Mouse (Mus musculus): Measurements from ENCODE around the gene Tcfl5. TPM values are rescaled to one million over a fixed set of nuclear protein-coding genes. Genes with fewer than 3 reads are reported as not detected.
A peak's percentile ranks its signal among the peaks of the same experiment; 100 is the strongest.

The Tcfl5 gene
- total and polyA plus RNA-seq, 3 experiments = not detected

GRCm38 (mm10) chr2:180657394-180658013 is 15.0 kb upstream of the Tcfl5 start:
- H3K4me1 ChIP-seq (ENCODE audit: control insufficient read depth in 1 of 2, insufficient read depth in 2 of 2, low read length in 2 of 2) = no peaks in the 10 kb centered on the region
- no peak overlapping the region for H3K27ac ChIP-seq (ENCODE audit: control insufficient read depth, low read depth, low read length)
- H3K9me3 ChIP-seq (replicated peaks; ENCODE audit: insufficient read depth, low read length) = no peaks in the 10 kb centered on the region
- peak; percentile 85 for DNase-seq (ENCODE audit: low read depth, low spot score)
- H3K27me3 ChIP-seq (ENCODE audit: control insufficient read depth in 1 of 2, insufficient read depth in 2 of 2, low read length in 2 of 2) = no peaks in the 10 kb centered on the region
- TF ChIP-seq CHD2 (IDR thresholded peaks at IDR 0.05; ENCODE audit: low read length) (no peak), MAFK (IDR thresholded peaks at IDR 0.05; ENCODE audit: borderline replicate concordance, low read depth, low read length) (no peak), USF1 (IDR thresholded peaks at IDR 0.05; ENCODE audit: low read depth, low read length) (0 out of 2 replicates have a peak, but pooled peaks have one; percentile 25), MAX (IDR thresholded peaks at IDR 0.05; ENCODE audit: low read length) (peak; percentile 82), CTCF (IDR thresholded peaks at IDR 0.05 in 2 of 3, conservative IDR thresholded peaks at IDR 0.05 in 1 of 3; ENCODE audit: control insufficient read depth in 1 of 3, insufficient read depth in 1 of 3, low read depth in 2 of 3, low read length in 3 of 3, poor library complexity in 1 of 3, severe bottlenecking in 1 of 3) (peak; percentile 73 to 86 (median 85)), MEF2A (IDR thresholded peaks at IDR 0.05; ENCODE audit: extremely low read depth, insufficient replicate concordance, low read depth, low read length, poor library complexity, severe bottlenecking) (0 out of 2 replicates have a peak, but pooled peaks have one; percentile 14), TCF12 (IDR thresholded peaks at IDR 0.05; ENCODE audit: low read depth, low read length) (no peak), POLR2A (IDR thresholded peaks at IDR 0.05; ENCODE audit: control insufficient read depth in 1 of 2, insufficient read depth in 1 of 2, low read depth in 1 of 2, low read length in 2 of 2, poor library complexity in 1 of 2) (no peak), ZKSCAN1 (IDR thresholded peaks at IDR 0.05; ENCODE audit: low read depth, low read length) (no peak), POLR2AphosphoS2 (IDR thresholded peaks at IDR 0.05; ENCODE audit: low read length) (no peak), SMC3 (IDR thresholded peaks at IDR 0.05; ENCODE audit: low read depth, low read length) (peak; percentile 83), RAD21 (IDR thresholded peaks at IDR 0.05; ENCODE audit: low read depth, low read length) (peak; percentile 65), HCFC1 (IDR thresholded peaks at IDR 0.05; ENCODE audit: low read depth, low read length) (no peak), ZC3H11A (IDR thresholded peaks at IDR 0.05; ENCODE audit: low read depth, low read length) (peak; percentile 52), BHLHE40 (IDR thresholded peaks at IDR 0.05; ENCODE audit: borderline replicate concordance, low read depth, low read length) (no peak), MYC (IDR thresholded peaks at IDR 0.05; ENCODE audit: low read depth, low read length) (peak; percentile 92)
- H3K36me3 ChIP-seq (ENCODE audit: control insufficient read depth in 1 of 2, insufficient read depth in 2 of 2, low read length in 2 of 2) = peaks cover 0 to 3% of the 10 kb centered on the region in 2 experiments; a peak in 1 of 4 replicates
- no peak overlapping the region for H3K9ac ChIP-seq (ENCODE audit: control insufficient read depth, low read depth, low read length, poor library complexity, severe bottlenecking)
- no peak overlapping the region for H3K4me3 ChIP-seq (ENCODE audit: control insufficient read depth in 1 of 2, insufficient read depth in 1 of 2, low read depth in 2 of 2, low read length in 2 of 2)
- no peaks in the 10 kb centered on the region for H3K79me2 ChIP-seq (ENCODE audit: control insufficient read depth, insufficient read depth, low read length, poor library complexity)

GRCm38 (mm10) chr2:180655150-180655549 is 12.6 kb upstream of the Tcfl5 start:
- DNase-seq (ENCODE audit: low read depth, low spot score) = no peak
- no peak overlapping the region for H3K4me3 ChIP-seq (ENCODE audit: control insufficient read depth in 1 of 2, insufficient read depth in 1 of 2, low read depth in 2 of 2, low read length in 2 of 2)
- no peaks in the 10 kb centered on the region for H3K9me3 ChIP-seq (replicated peaks; ENCODE audit: insufficient read depth, low read length)
- no peaks in the 10 kb centered on the region for H3K4me1 ChIP-seq (ENCODE audit: control insufficient read depth in 1 of 2, insufficient read depth in 2 of 2, low read length in 2 of 2)
- no peak for TF ChIP-seq KAT2A (conservative IDR thresholded peaks at IDR 0.05; ENCODE audit: low read depth, low read length)
- no peak for TF ChIP-seq ETS1 (IDR thresholded peaks at IDR 0.05; ENCODE audit: low read depth, low read length)
- no peak for TF ChIP-seq UBTF (IDR thresholded peaks at IDR 0.05; ENCODE audit: borderline replicate concordance, insufficient read depth, low read depth, low read length)
- TF ChIP-seq ZMIZ1 (IDR thresholded peaks at IDR 0.05; ENCODE audit: low read depth, low read length) = no peak
- peaks cover 0 to 2% of the 10 kb centered on the region in 2 experiments; a peak in 2 of 4 replicates for H3K27me3 ChIP-seq (ENCODE audit: control insufficient read depth in 1 of 2, insufficient read depth in 2 of 2, low read length in 2 of 2)
- no peak overlapping the region for H3K9ac ChIP-seq (ENCODE audit: control insufficient read depth, low read depth, low read length, poor library complexity, severe bottlenecking)
- peaks cover 0 to 3% of the 10 kb centered on the region in 2 experiments; a peak in 1 of 4 replicates for H3K36me3 ChIP-seq (ENCODE audit: control insufficient read depth in 1 of 2, insufficient read depth in 2 of 2, low read length in 2 of 2)
- H3K27ac ChIP-seq (ENCODE audit: control insufficient read depth, low read depth, low read length) = no peak overlapping the region
- no peaks in the 10 kb centered on the region for H3K79me2 ChIP-seq (ENCODE audit: control insufficient read depth, insufficient read depth, low read length, poor library complexity)
